Mouse (Mus musculus) liver, adult 2 months (tissue): Measurements from ENCODE around the gene Mtor.

ENCODE experiments used
- CTCF ChIP-seq: fragments of 200-500 bp; IDR thresholded peaks from 2 replicates; pipeline ENCODE4 v1.5.1; 2011; ENCODE audit warnings: low read depth, low read length, control low read depth
- POLR2A ChIP-seq: fragments of 200-500 bp; IDR thresholded peaks from 2 replicates; pipeline ENCODE4 v1.6.1; 2011; ENCODE audit warnings: low read length, control low read depth; ENCODE audit not compliant: insufficient read depth; ENCODE audit errors: extremely low read depth

GRCm38 (mm10) chr4:148604141-148604540, 155.7 kb downstream of the Mtor start:
- TF ChIP-seq CTCF = no peak
- TF ChIP-seq POLR2A = no peak
